Mouse (Mus musculus) heart, embryonic 11.5 days (tissue): Measurements from ENCODE around the gene Ccr10. TPM values are rescaled to one million over a fixed set of nuclear protein-coding genes. Genes with fewer than 3 reads are reported as not detected.
A peak's percentile ranks its signal among the peaks of the same experiment; 100 is the strongest.

Source experiments
- ATAC-seq: fragments of 200-750 bp; cut with Nextera tagmentation; replicated peaks from 2 replicates; pipeline ENCODE4 v1.8.0; 2017; ENCODE audit warnings: moderate library complexity; ENCODE audit not compliant: insufficient number of reproducible peaks, low FRiP score, low TSS enrichment
- H3K27ac ChIP-seq: fragments of 300-500 bp; sonication (generic); 2 replicates; pipeline ENCODE4 v1.5.1; 2014; ENCODE audit warnings: mild to moderate bottlenecking, low read depth, low read length
- H3K27me3 ChIP-seq: fragments of 300-500 bp; sonication (generic); 2 replicates; pipeline ENCODE4 v1.6.1; 2014; ENCODE audit warnings: mild to moderate bottlenecking, low read length, mixed read lengths; ENCODE audit not compliant: control insufficient read depth, insufficient read depth
- H3K36me3 ChIP-seq: fragments of 300-500 bp; sonication (generic); 2 replicates; pipeline ENCODE4 v1.6.1; 2014; ENCODE audit warnings: mild to moderate bottlenecking, low read length, moderate library complexity, mixed read lengths; ENCODE audit not compliant: control insufficient read depth, insufficient read depth
- H3K4me1 ChIP-seq: fragments of 300-500 bp; sonication (generic); 2 replicates; pipeline ENCODE4 v1.6.1; 2014; ENCODE audit warnings: low read length; ENCODE audit not compliant: control insufficient read depth, insufficient read depth
- H3K4me2 ChIP-seq: fragments of 300-500 bp; sonication (generic); 2 replicates; pipeline ENCODE4 v1.6.1; 2014; ENCODE audit warnings: mild to moderate bottlenecking, moderate library complexity
- H3K4me3 ChIP-seq: fragments of 300-500 bp; sonication (generic); 2 replicates; pipeline ENCODE4 v1.5.1; 2014; ENCODE audit warnings: low read depth, low read length
- H3K9ac ChIP-seq: fragments of 300-500 bp; sonication (generic); 2 replicates; pipeline ENCODE4 v1.6.1; 2014; ENCODE audit warnings: mild to moderate bottlenecking, low read depth, low read length, moderate library complexity
- H3K9me3 ChIP-seq: fragments of 300-500 bp; sonication (generic); replicated peaks from 2 replicates; pipeline ENCODE4 v1.6.1; 2016; ENCODE audit warnings: low read length; ENCODE audit not compliant: control insufficient read depth
- WGBS: fragments of 180-500 bp; shearing (Covaris S2); extraction: QIAGEN DNeasy Blood & Tissue Kit; methylation state at CpG from one replicate; pipeline ENCODE4 v1.1.7; 2014; ENCODE audit not compliant: insufficient replicate concordance; 5-methylcytosine and 5-hydroxymethylcytosine counted together
- polyA plus RNA-seq: library from polyadenylated mRNA; unstranded; fragments of >200 nt; fragmentation: Nextera tagmentation; extraction: Ambion mirVana; gene quantifications from 2 replicates; pipeline ENCODE4 v1.2.1, GENCODE M21; 2014

Gene Ccr10
- polyA plus RNA-seq, 1 experiment from 2014 or later = 0.39 TPM

DNA sequence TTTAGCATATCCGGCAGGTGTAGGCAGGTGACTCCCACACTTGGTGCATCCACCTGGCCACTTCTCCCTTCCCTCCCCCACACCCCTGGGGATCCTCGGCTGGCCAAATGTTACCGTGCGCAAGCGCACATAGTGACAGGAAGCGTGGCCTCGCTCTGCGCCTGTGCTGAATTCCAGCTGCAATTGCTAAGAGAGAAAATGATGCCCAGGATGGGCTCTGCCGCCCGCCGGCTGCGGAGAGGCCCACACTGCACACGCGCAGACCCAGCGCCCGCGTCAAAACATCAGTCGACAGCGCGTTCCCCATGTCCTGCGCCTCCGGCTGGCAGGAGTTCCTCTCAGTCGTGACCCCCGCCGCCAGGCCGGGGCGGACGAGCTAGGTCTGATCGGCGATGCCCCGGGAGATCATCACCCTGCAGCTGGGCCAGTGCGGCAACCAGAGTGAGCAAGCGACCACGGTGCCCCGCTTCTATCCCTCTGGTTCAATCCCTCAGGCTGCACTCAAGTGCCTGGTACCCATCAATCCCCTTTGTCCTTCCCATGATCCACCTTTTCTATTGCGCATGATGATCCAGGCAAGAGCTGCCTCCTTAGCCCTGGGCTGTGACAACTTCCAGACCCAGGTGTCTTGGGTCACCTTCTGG, 19.4 kb downstream of the Ccr10 start, which contains the start of gene Tubg2:
TSS of gene Tubg2 (plus strand) at position 180 of the 644 bp plus-strand sequence.
- no peaks in the 10 kb centered on the region; the same call in 1 of the 2 replicates for H3K27me3 ChIP-seq
- peak within 1 kb of the TSS; percentile 33 for H3K4me3 ChIP-seq
- H3K36me3 ChIP-seq = no peaks in the 10 kb centered on the region
- H3K4me2 ChIP-seq = peak within 1 kb of the TSS; percentile 70
- H3K4me1 ChIP-seq = 0 out of 2 replicates have a peak, but pooled peaks cover 2% of the 10 kb centered on the region
- no peak within 1 kb of the TSS for H3K27ac ChIP-seq
- H3K9ac ChIP-seq = peak within 1 kb of the TSS; percentile 69
- ATAC-seq = no peak; the same call in 1 of the 2 replicates
- H3K9me3 ChIP-seq = no peaks in the 10 kb centered on the region
- WGBS = 2% methylated on average over 36 of the region's 36 CpGs

DNA sequence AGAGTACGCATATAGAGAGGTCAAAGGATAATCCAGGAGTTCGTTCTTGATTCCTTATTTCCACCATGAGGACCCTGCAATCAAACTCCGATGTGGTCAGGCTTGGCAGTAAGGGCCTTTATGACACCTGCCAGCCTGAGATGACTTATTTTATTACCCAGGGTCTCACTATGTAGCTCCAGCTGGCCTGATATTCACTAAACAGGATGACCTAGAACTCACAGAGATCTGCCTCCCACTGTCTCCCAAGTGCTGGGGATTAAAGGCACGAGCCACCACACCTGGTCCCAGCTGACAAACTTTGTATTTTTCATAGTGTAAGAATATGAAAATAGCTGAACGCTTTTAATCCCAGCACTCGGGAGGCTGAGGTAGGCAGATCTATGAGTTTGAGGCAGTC, 20.1 kb downstream of the Ccr10 start:
- Histone ChIP-seq H3K4me3 (no peak overlapping the region), H3K4me2 (peak overlapping the region; percentile 70), H3K4me1 (0 out of 2 replicates have a peak, but pooled peaks cover 2% of the 10 kb centered on the region), H3K27me3 (no peaks in the 10 kb centered on the region; the same call in 1 of the 2 replicates), H3K36me3 (no peaks in the 10 kb centered on the region), H3K9ac (no peak overlapping the region), H3K9me3 (no peaks in the 10 kb centered on the region), H3K27ac (no peak overlapping the region)
- WGBS = 67% methylated on average over 6 of the region's 6 CpGs
- no peak for ATAC-seq

DNA sequence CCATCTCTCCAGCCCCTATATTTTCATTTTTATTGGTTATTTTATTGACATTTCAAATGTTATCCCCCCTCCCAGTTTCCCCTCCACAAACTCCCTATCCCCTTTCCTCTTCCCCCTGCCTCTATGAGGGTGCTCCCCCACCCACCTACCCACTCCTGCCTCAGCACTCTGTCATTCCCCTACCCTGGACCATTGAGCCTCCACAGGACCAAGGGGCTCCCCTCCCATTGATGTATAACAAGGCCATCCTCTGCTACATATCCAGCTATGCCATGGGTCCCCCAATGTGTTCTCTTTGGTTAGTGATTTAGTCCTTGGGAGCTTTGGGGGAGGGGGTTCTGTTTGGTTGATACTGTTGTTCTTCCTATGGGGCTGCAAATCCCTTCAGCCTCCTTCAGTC, 20.6 kb downstream of the Ccr10 start:
- Histone ChIP-seq H3K27me3 (no peaks in the 10 kb centered on the region; the same call in 1 of the 2 replicates), H3K4me1 (0 out of 2 replicates have a peak, but pooled peaks cover 2% of the 10 kb centered on the region), H3K4me3 (no peak overlapping the region), H3K9me3 (no peaks in the 10 kb centered on the region), H3K4me2 (no peak overlapping the region), H3K36me3 (no peaks in the 10 kb centered on the region), H3K27ac (no peak overlapping the region), H3K9ac (no peak overlapping the region)
- no peak for ATAC-seq

DNA sequence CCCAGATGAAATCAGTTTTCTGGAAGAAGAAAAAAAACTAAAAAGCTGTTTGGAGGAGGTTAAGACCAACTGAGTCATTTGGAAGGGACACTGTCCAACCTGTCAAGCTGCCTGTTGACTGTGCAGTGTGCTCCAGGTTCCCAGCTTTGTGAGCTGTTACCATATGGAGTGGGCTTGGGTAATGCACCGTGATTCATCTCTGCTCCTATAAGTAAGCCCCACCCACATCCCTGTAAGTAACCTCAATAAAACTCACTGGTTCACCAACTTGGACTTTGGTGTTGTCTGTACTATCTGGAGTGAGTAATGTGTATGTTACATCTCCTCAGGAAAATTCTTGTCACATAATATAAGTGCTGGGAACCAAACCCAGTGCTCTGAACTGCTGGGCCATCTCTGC, 22.4 kb downstream of the Ccr10 start:
- WGBS = 60% methylated on average over 1 of the region's 1 CpGs
- no peak for ATAC-seq
- no peak overlapping the region for H3K4me2 ChIP-seq

DNA sequence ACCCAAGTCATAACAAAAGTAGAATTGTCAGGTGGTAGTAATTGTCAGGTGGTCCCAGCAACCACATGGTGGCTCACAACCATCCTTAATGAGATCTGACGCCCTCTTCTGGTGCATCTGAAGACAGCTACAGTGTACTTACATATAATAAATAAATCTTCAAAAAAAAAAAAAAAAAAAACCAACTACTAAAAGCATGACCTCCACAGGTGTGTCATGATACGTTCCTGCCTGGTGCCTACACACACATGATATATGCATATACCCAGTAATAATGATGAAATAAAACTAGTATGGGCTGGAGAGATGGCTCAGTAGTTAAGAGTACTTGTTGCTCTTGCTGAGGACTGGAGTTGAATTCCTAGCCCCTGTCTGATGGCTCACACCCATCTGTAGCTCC, 24.2 kb downstream of the Ccr10 start:
- H3K9me3 ChIP-seq = no peaks in the 10 kb centered on the region
- no peak for ATAC-seq
- H3K36me3 ChIP-seq = no peaks in the 10 kb centered on the region
- 32% methylated on average over 2 of the region's 2 CpGs for WGBS
- H3K4me3 ChIP-seq = no peak overlapping the region
- peaks cover 10% of the 10 kb centered on the region for H3K4me1 ChIP-seq
- H3K27ac ChIP-seq = no peak overlapping the region
- H3K9ac ChIP-seq = no peak overlapping the region
- no peak overlapping the region for H3K4me2 ChIP-seq
- H3K27me3 ChIP-seq = no peaks in the 10 kb centered on the region

More for the DNA sequence above, 22.4 kb downstream of the Ccr10 start:
- no peak overlapping the region for H3K4me3 ChIP-seq
- no peak overlapping the region for H3K9ac ChIP-seq
- no peak overlapping the region for H3K27ac ChIP-seq
- H3K36me3 ChIP-seq = no peaks in the 10 kb centered on the region
- peaks cover 10% of the 10 kb centered on the region for H3K4me1 ChIP-seq
- H3K27me3 ChIP-seq = no peaks in the 10 kb centered on the region; the same call in 1 of the 2 replicates
- no peaks in the 10 kb centered on the region for H3K9me3 ChIP-seq

DNA sequence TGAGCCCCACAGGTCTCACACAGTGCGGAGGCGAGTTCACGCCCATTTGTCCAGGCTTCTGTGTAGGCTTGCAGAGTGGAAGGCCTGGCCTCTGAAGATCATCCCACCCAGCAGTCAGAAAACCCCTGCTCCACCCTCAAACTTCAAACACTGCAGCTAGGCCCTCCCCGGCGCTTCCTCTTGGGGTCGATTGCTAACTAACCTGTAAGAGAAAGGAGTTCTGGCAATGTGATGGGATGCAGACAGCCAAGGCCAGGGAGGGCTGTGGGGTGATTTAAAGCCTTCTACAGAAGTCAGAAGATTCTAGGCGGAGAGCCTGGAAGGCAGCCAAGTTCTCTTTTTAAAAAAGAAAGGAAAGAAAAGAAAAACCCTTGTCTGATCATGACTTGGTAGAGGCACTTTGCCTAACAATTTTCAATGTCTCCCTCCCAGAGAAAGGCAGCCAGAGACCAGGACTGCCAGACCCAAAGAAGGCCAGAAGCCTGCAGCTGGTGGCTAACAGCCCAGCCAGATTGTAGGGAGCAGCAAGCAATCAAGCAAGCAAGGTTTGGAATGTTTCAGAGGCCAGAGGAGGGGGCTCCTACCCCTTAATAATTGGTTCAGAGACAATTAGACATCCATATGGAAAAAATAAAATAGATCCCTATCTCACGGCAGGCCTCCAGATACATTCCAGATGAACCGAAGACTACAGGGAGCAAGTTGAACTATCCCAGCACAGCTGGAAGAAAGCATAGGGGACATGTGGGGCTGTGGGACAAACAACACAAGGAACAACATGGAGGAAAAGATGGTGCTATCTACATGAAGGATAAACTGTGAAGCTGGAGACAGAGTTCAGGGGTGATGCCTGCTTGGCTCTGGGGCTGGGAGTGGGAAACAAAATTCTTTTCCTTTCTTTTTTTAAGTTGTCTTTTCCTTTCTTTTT, 25.8 kb downstream of the Ccr10 start:
- Histone ChIP-seq H3K36me3 (no peaks in the 10 kb centered on the region), H3K27me3 (no peaks in the 10 kb centered on the region), H3K9ac (0 out of 2 replicates have a peak overlapping the region, but pooled peaks have one; percentile 28), H3K9me3 (no peaks in the 10 kb centered on the region), H3K4me3 (no peak overlapping the region), H3K27ac (no peak overlapping the region; the same call in 1 of the 2 replicates), H3K4me1 (peaks cover 7% of the 10 kb centered on the region), H3K4me2 (no peak overlapping the region)
- no peak for ATAC-seq
- WGBS = 52% methylated on average over 9 of the region's 9 CpGs

DNA sequence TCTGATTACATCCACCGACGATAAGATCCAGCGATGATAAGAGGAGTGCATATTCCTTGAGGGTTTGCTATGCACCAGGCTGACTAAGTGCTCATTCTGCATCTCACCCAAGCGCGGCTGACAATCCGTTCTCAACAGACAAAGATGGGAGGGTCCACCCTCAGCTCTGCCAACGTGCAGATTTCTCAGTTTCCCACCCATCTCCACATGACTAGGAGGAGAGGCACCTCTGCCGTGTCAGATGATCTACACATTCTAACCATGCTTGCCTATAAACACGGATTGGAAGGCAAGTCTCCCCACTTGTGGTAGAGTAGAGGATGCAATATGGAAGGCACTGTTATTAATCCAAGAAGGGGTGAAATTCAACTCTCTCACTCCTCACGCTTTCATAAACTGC, 26.5 kb downstream of the Ccr10 start:
- Histone ChIP-seq H3K36me3 (no peaks in the 10 kb centered on the region), H3K4me2 (no peak overlapping the region), H3K4me1 (peaks cover 9% of the 10 kb centered on the region), H3K27me3 (no peaks in the 10 kb centered on the region), H3K27ac (no peak overlapping the region), H3K4me3 (no peak overlapping the region), H3K9ac (no peak overlapping the region), H3K9me3 (no peaks in the 10 kb centered on the region)
- ATAC-seq = no peak
- WGBS = 67% methylated on average over 10 of the region's 10 CpGs

DNA sequence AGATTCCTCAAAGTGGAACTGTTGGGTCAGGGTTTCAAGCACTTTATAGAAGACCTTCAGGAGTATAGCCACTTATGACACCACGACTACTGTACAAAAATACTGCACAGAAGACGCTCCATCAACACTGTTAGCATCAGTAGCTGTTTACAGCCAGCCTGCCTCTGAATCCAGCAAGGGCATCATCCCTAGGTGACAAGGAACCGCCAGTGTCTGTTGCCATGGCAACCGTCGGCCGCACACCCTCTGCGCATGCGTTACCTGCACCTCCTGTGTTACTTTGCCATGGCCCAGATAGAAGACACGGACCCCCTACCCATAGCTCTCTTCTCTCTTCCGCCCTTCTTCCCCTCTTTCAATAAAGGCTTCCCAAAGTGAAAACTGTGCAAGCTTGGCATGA, 28.9 kb downstream of the Ccr10 start:
- Histone ChIP-seq H3K9ac (no peak overlapping the region), H3K4me2 (no peak overlapping the region), H3K27me3 (no peaks in the 10 kb centered on the region), H3K36me3 (no peaks in the 10 kb centered on the region), H3K4me1 (peaks cover 13% of the 10 kb centered on the region), H3K4me3 (no peak overlapping the region), H3K27ac (no peak overlapping the region), H3K9me3 (no peaks in the 10 kb centered on the region)
- ATAC-seq = no peak
- 22% methylated on average over 10 of the region's 10 CpGs for WGBS
